Mouse (Mus musculus) CD8-positive naive resting alpha-beta T cell, adult 57 days (primary cell): ENCODE results near the gene P2ry14. TPM values are rescaled to one million over a fixed set of nuclear protein-coding genes. Genes with fewer than 3 reads are reported as not detected.

ENCODE experiments used
- total RNA-seq: library from RNA; stranded (reverse); gene quantifications from one replicate; pipeline ENCODE4 v1.2.4, GENCODE M21; 2023

Gene P2ry14
- 1.8 TPM for total RNA-seq

DNA sequence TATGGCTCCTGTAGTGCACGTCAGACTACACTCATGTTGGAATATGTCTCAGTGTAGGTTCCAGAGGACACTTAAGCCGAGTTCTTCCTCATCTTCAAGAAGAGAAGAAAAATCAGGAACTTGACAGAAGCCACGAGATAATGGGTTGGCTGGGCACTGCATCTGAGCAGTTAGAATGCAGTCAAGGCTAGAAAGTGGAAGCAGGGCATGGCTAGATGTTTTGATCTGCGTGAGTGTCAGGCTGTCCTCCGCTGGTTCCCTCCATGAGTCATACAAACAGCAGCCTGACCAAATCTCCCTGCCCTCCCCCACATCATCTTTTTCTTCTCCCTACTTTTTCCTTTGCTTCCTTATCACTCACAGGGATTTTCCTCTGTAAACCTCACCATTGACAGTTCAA, at the start of gene P2ry14:
TSS of gene P2ry14 (minus strand) at position 195 of the 400 bp plus-strand sequence.

DNA sequence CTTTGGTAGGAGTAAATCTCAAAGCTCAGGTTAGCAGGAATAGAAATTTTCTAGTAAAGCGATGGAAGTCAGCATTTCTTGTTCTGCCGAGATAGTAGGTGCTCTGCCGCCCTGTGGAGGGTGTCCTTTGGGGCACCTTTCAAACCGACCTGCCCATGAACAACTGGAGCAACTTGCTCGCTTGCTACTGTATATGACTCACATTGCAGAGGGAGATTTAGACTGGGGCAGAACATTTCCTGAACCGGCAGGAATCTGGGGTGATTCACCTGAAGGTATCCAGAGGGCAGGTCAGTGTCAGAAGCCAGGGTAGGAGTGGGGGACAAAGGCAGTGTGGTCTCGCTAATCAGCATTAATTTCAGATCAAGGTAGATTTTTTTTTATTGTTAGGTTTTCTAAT, 41.5 kb upstream of the P2ry14 start, which contains the start of gene Gpr87:
TSS of gene Gpr87 (minus strand) at position 167 of the 400 bp plus-strand sequence.

DNA sequence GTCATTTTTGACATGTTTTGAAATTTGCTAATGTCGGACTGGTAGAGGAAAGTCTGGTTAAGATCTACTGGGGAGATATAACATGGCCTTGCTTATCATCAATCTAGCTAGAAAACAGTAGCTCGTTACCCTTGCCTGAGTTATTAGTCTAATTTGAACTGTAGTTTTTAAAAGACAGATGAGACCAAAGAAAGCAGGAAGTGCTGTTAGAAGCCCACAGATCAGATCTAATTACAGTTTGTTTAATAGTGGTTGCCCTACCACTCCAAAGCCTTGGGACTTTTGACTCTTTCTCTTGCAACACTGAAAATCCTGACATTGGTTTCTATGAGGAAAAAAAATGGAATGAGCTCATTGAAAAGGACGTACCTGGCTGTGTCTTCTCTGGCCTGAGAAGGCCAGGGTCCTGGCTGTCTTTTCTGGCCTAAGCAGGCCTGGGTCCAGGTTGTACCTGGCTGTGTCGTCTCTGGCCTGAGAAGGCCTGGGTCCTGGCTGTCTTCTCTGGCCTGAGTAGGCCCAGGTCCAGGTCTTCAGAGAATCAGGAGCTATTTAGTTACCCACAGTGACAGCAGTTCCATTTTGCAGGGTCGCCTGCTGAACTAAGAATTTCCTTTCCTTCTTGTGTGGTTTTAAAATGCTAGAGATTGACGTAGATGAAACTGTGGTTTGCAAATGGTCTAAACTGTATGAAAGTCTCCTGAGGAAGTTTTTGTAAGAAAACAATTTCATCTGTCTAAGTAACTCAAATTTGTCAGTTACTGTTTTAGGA, 52.0 kb downstream of the P2ry14 start, which contains the start of gene Gpr171:
TSS of gene Gpr171 (minus strand) at position 604 of the 769 bp plus-strand sequence.

Other genes starting within 250 kb of the P2ry14 start
- 0.31 TPM for gene Med12l, start 147.8 kb downstream of the P2ry14 start, total RNA-seq
- 94.5 TPM for gene Gpr171, start 51.8 kb downstream of the P2ry14 start, total RNA-seq
- gene Gpr87, start 41.5 kb upstream of the P2ry14 start, total RNA-seq: not detected
- 0.92 TPM for gene P2ry13, start 57.3 kb upstream of the P2ry14 start, total RNA-seq
- 0.34 TPM for gene P2ry12, start 109.3 kb upstream of the P2ry14 start, total RNA-seq
- not detected for gene Igsf10, start 190.8 kb upstream of the P2ry14 start, total RNA-seq